Mouse (Mus musculus): ENCODE measurements around the gene Gm11214.

- TF ChIP-seq NANOG (IDR thresholded peaks at IDR 0.05; ENCODE audit: borderline replicate concordance, low read length) = no peak
- TF ChIP-seq CTCF (conservative IDR thresholded peaks at IDR 0.05; ENCODE audit: low read length) = no peak
Measured at GRCm38 (mm10) chr4:63704232-63704631, 41.1 kb upstream of the Gm11214 start.
